Mouse (Mus musculus): Measurements from ENCODE around the gene Olfr1535. TPM values are rescaled to one million over a fixed set of nuclear protein-coding genes. Genes with fewer than 3 reads are reported as not detected.

Olfr1535 gene
- total RNA-seq (2023), result not detected

GRCm38 (mm10) chr13:21559793-21560192 lies at the start of gene Olfr1535:
Gene Olfr1535, minus strand, starts transcription at chr13:21559893.

DNA sequence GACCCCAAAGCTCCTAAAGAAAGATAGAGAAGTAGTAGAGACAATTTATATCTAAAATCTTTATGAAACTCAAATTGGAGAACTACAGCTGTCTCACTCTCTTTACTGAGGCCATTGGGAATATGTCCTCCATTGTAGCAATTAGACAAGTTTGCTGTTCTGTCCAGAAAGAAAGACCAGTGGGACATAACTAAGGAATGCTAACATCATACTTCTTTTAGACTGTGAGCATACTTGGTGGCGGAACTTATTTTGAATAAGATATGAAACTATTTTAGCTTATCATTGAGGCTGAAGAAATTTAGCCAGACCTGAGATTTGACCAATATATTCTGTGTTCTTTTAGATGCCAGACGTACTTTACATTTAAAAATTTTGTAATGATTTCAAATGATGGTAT lies 22.0 kb upstream of the Olfr1535 start, which contains the start of gene Olfr1364:
Gene Olfr1364 (minus strand): TSS at position 101 of the 400 bp plus-strand sequence.

DNA sequence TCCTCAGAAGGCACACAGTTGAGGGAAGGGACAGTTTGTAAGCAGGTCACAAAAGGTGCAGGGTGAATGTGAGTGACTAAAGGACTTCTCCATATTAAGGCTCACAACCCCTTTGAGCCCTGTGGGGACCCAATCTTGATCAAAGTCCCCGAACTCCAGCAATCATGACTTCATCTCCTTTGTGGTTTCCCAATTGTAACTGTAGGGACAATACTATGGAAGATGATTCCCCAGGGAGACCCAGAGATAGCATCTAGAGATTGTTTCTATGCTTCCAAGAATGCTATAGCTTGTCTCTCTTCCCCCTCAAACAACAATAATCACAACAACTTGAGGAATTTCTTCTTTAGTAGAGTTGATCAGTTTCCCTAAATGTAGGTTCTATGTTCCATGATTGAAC lies 17.0 kb downstream of the Olfr1535 start, which contains the start of gene Olfr1366:
Gene Olfr1366 (minus strand): TSS at position 101 of the 400 bp plus-strand sequence.

DNA sequence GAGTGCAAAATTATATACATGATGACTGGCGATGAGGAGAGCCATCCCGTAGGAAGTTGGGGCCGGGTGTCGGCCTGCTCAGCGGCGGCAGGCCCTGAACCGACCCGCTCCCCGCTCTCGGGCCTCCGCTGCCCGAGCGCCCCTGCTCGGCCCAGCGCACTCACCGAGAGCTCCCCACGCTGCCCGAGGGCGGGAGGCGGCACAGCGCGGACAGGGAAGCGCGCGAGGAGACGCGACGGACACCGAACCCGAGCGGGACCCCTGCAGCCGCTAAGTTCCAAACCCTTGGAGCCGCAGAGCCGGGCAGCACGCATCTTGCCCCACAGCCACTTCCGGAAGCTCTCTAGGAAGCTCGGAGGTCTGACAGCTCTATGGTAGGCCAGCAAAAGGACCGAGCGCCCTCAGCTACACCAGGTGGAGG lies 28.9 kb downstream of the Olfr1535 start, which contains the start of gene Zkscan8:
Gene Zkscan8 (minus strand): TSS at position 340 of the 421 bp plus-strand sequence.

Other genes starting within 250 kb of the Olfr1535 start
- gene Gpx6, start 247.8 kb downstream of the Olfr1535 start, total RNA-seq (2023), result not detected
- not detected for gene Olfr1367, start 213.0 kb downstream of the Olfr1535 start, total RNA-seq (2023)
- 1 to 10 TPM; 2.3 to 2.9 TPM for gene Zscan12, start 197.1 kb downstream of the Olfr1535 start, total RNA-seq (2023)
- 10 to 100 TPM; 23.5 to 24.5 TPM for gene Zkscan3, start 157.1 kb downstream of the Olfr1535 start, total RNA-seq (2023)
- not detected for gene Pgbd1, start 118.8 kb downstream of the Olfr1535 start, total RNA-seq (2023)
- 1 to 10 TPM; 8.4 to 9.1 TPM for gene Zscan26, start 106.2 kb downstream of the Olfr1535 start, total RNA-seq (2023)
- not detected for gene Nkapl, start 91.4 kb downstream of the Olfr1535 start, total RNA-seq (2023)
- gene Zkscan4, start 81.0 kb downstream of the Olfr1535 start, total RNA-seq (2023), result under 1 TPM in 1 of 2 experiments, not detected in 1; 0.22 TPM
- not detected for gene Gm10065, start 80.5 kb downstream of the Olfr1535 start, total RNA-seq (2023)
- 1 to 10 TPM; 2.4 to 2.7 TPM for gene AK157302, start 64.7 kb downstream of the Olfr1535 start, total RNA-seq (2023)
- 10 to 100 TPM; 11.5 to 12.9 TPM for gene Gm11273, start 58.5 kb downstream of the Olfr1535 start, total RNA-seq (2023)
- 1 to 10 TPM; 2.4 to 3.9 TPM for gene Zkscan8, start 28.8 kb downstream of the Olfr1535 start, total RNA-seq (2023)
- gene Olfr1366, start 17.1 kb downstream of the Olfr1535 start, total RNA-seq (2023), result not detected
- not detected for gene Olfr1364, start 21.9 kb upstream of the Olfr1535 start, total RNA-seq (2023)
- not detected for gene Olfr1362, start 54.1 kb upstream of the Olfr1535 start, total RNA-seq (2023)
- gene Olfr11, start 82.6 kb upstream of the Olfr1535 start, total RNA-seq (2023), result not detected
- gene Olfr1361, start 103.5 kb upstream of the Olfr1535 start, total RNA-seq (2023), result not detected
- gene Olfr1360, start 117.5 kb upstream of the Olfr1535 start, total RNA-seq (2023), result not detected
- not detected for gene Olfr1359, start 138.2 kb upstream of the Olfr1535 start, total RNA-seq (2023)
- 1,000 to 10,000 TPM; 1,112 to 1,155 TPM for gene Hist1h2bl, start 156.2 kb upstream of the Olfr1535 start, total RNA-seq (2023)
- 100 to 1,000 TPM; 381 to 445 TPM for gene Hist1h2ai, start 156.5 kb upstream of the Olfr1535 start, total RNA-seq (2023)
- gene Hist1h3h, start 157.8 kb upstream of the Olfr1535 start, total RNA-seq (2023), result 1,000 to 10,000 TPM; 1,706 to 1,716 TPM
- 100 to 1,000 TPM; 312 to 338 TPM for gene Hist1h2bm, start 162.2 kb upstream of the Olfr1535 start, total RNA-seq (2023)
- gene Hist1h4j, start 175.2 kb upstream of the Olfr1535 start, total RNA-seq (2023), result 100 to 1,000 TPM; 189 to 204 TPM
- gene Hist1h4k, start 190.6 kb upstream of the Olfr1535 start, total RNA-seq (2023), result 1,000 to 10,000 TPM; 2,442 to 2,952 TPM
- gene Hist1h2ak, start 193.9 kb upstream of the Olfr1535 start, total RNA-seq (2023), result 100 to 1,000 TPM; 484 to 517 TPM
- gene Hist1h2bn, start 194.2 kb upstream of the Olfr1535 start, total RNA-seq (2023), result 100 to 1,000 TPM; 773 to 822 TPM
- gene Hist1h1b, start 220.7 kb upstream of the Olfr1535 start, total RNA-seq (2023), result 100 to 1,000 TPM; 670 to 767 TPM
- gene Hist1h3i, start 223.5 kb upstream of the Olfr1535 start, total RNA-seq (2023), result 1,000 to 10,000 TPM; 1,415 to 1,653 TPM
- 100 to 1,000 TPM; 208 to 211 TPM for gene Hist1h2an, start 227.3 kb upstream of the Olfr1535 start, total RNA-seq (2023)
- gene Hist1h2bp, start 227.6 kb upstream of the Olfr1535 start, total RNA-seq (2023), result 100 to 1,000 TPM; 541 to 563 TPM